Mouse (Mus musculus) MEL (cell line): ENCODE measurements around the gene Larp1b. TPM values are rescaled to one million over a fixed set of nuclear protein-coding genes. Genes with fewer than 3 reads are reported as not detected.

Source experiments
- DNase-seq: peaks from one replicate; pipeline ENCODE4 v3.0.0; 2011; ENCODE audit warnings: low read depth, low spot score
- H3K27ac ChIP-seq: 2 replicates; pipeline ENCODE4 v1.5.1; 2012; ENCODE audit warnings: low read depth, mild to moderate bottlenecking, control low read depth, low read length, moderate library complexity; ENCODE audit not compliant: control insufficient read depth
- H3K27me3 ChIP-seq, 2 experiments: fragments of 150-350 bp in 1 of 2; sonication (generic) in 1 of 2; 2 replicates each; pipeline ENCODE4 v1.6.1; 2012; ENCODE audit warnings: low read length in 2 of 2, mild to moderate bottlenecking in 2 of 2, improper control_type of control experiment in 1 of 2, moderate library complexity in 1 of 2; ENCODE audit not compliant: insufficient read depth in 2 of 2, control insufficient read depth in 1 of 2
- H3K36me3 ChIP-seq, 2 experiments: 2 replicates each; pipeline ENCODE4 v1.6.1; 2012 to 2014; ENCODE audit warnings: low read length in 2 of 2, improper control_type of control experiment in 1 of 2, inconsistent platforms in 1 of 2, mild to moderate bottlenecking in 1 of 2; ENCODE audit not compliant: insufficient read depth in 2 of 2, control insufficient read depth in 1 of 2
- H3K4me1 ChIP-seq, 2 experiments: fragments of 150-350 bp in 1 of 2; sonication (generic) in 1 of 2; 2 replicates each; pipeline ENCODE4 v1.6.1; 2012; ENCODE audit warnings: low read length in 2 of 2, improper control_type of control experiment in 1 of 2, mild to moderate bottlenecking in 1 of 2; ENCODE audit not compliant: insufficient read depth in 2 of 2, control insufficient read depth in 1 of 2
- H3K4me3 ChIP-seq, 2 experiments: fragments of 150-350 bp in 1 of 2; sonication (generic) in 1 of 2; 2 replicates each; pipeline ENCODE4 v1.5.1; 2012; ENCODE audit warnings: low read depth in 2 of 2, low read length in 2 of 2, mild to moderate bottlenecking in 2 of 2, moderate library complexity in 2 of 2, control low read depth in 1 of 2, improper control_type of control experiment in 1 of 2; ENCODE audit not compliant: control insufficient read depth in 1 of 2, insufficient read depth in 1 of 2
- H3K79me2 ChIP-seq: 2 replicates; pipeline ENCODE4 v1.6.1; 2012; ENCODE audit warnings: mild to moderate bottlenecking, low read length, moderate library complexity; ENCODE audit not compliant: control insufficient read depth, poor library complexity, insufficient read depth
- H3K9ac ChIP-seq: 2 replicates; pipeline ENCODE4 v1.6.1; 2012; ENCODE audit warnings: low read depth, mild to moderate bottlenecking, control low read depth, low read length, moderate library complexity; ENCODE audit not compliant: control insufficient read depth, poor library complexity, severe bottlenecking
- H3K9me3 ChIP-seq: fragments of 150-350 bp; sonication (generic); replicated peaks from 2 replicates; pipeline ENCODE4 v1.6.1; 2012; ENCODE audit warnings: mild to moderate bottlenecking, low read length, improper control_type of control experiment, moderate library complexity; ENCODE audit not compliant: insufficient read depth
- CHD1 ChIP-seq: IDR thresholded peaks from 2 replicates; pipeline ENCODE4 v1.6.1; 2012; ENCODE audit warnings: low read depth, mild to moderate bottlenecking, inconsistent platforms, low read length, improper control_type of control experiment
- CHD2 ChIP-seq: IDR thresholded peaks from 2 replicates; pipeline ENCODE4 v1.6.1; 2011; ENCODE audit warnings: low read length, improper control_type of control experiment
- CTCF ChIP-seq, 3 experiments: IDR thresholded peaks in 2 of 3; conservative IDR thresholded peaks in 1 of 3; 2 replicates each; pipeline ENCODE4 v1.5.1; 2011 to 2012; ENCODE audit warnings: low read length in 3 of 3, low read depth in 2 of 3, mild to moderate bottlenecking in 2 of 3, improper control_type of control experiment in 1 of 3, inconsistent platforms in 1 of 3, mixed read lengths in 1 of 3, moderate library complexity in 1 of 3; ENCODE audit not compliant: control insufficient read depth in 1 of 3, insufficient read depth in 1 of 3, poor library complexity in 1 of 3, severe bottlenecking in 1 of 3
- ELF1 ChIP-seq: IDR thresholded peaks from 2 replicates; pipeline ENCODE4 v1.6.1; 2014; ENCODE audit warnings: low read depth, mild to moderate bottlenecking, inconsistent platforms, low read length, improper control_type of control experiment, moderate library complexity
- ETS1 ChIP-seq: IDR thresholded peaks from 2 replicates; pipeline ENCODE4 v1.6.1; 2012; ENCODE audit warnings: low read depth, mild to moderate bottlenecking, inconsistent platforms, low read length, improper control_type of control experiment, moderate library complexity
- GABPA ChIP-seq: IDR thresholded peaks from 2 replicates; pipeline ENCODE4 v1.6.1; 2012; ENCODE audit warnings: low read depth, mild to moderate bottlenecking, inconsistent platforms, low read length, improper control_type of control experiment, moderate library complexity
- HCFC1 ChIP-seq: IDR thresholded peaks from 2 replicates; pipeline ENCODE4 v1.6.1; 2012; ENCODE audit warnings: low read depth, mild to moderate bottlenecking, inconsistent platforms, low read length, improper control_type of control experiment, moderate library complexity
- MAZ ChIP-seq: IDR thresholded peaks from 2 replicates; pipeline ENCODE4 v1.6.1; 2012; ENCODE audit warnings: low read depth, mild to moderate bottlenecking, inconsistent platforms, low read length, improper control_type of control experiment
- MEF2A ChIP-seq: IDR thresholded peaks from 2 replicates; pipeline ENCODE4 v1.6.1; 2014; ENCODE audit warnings: low read depth, mild to moderate bottlenecking, inconsistent platforms, low read length, improper control_type of control experiment; ENCODE audit not compliant: poor library complexity, insufficient replicate concordance, severe bottlenecking; ENCODE audit errors: extremely low read depth
- MYB ChIP-seq: IDR thresholded peaks from 2 replicates; pipeline ENCODE4 v1.6.1; 2011; ENCODE audit warnings: mild to moderate bottlenecking, low read depth, low read length, improper control_type of control experiment
- NELFE ChIP-seq: IDR thresholded peaks from 2 replicates; pipeline ENCODE4 v1.6.1; 2011; ENCODE audit warnings: low read depth, low read length, improper control_type of control experiment
- NRF1 ChIP-seq: IDR thresholded peaks from 2 replicates; pipeline ENCODE4 v1.6.1; 2014; ENCODE audit warnings: low read depth, mild to moderate bottlenecking, inconsistent platforms, low read length, improper control_type of control experiment, moderate library complexity; ENCODE audit not compliant: poor library complexity, insufficient read depth, severe bottlenecking
- POLR2AphosphoS5 ChIP-seq: IDR thresholded peaks from 2 replicates; pipeline ENCODE4 v1.6.1; 2012; ENCODE audit warnings: low read depth, borderline replicate concordance, mild to moderate bottlenecking, inconsistent platforms, low read length, moderate library complexity, mixed read lengths
- RAD21 ChIP-seq: IDR thresholded peaks from 2 replicates; pipeline ENCODE4 v1.6.1; 2011; ENCODE audit warnings: mild to moderate bottlenecking, low read depth, low read length, improper control_type of control experiment
- TAL1 ChIP-seq: IDR thresholded peaks from 2 replicates; pipeline ENCODE4 v1.6.1; 2012; ENCODE audit warnings: mild to moderate bottlenecking, inconsistent platforms, low read length, moderate library complexity, mixed read lengths
- UBTF ChIP-seq: IDR thresholded peaks from 2 replicates; pipeline ENCODE4 v1.6.1; 2012; ENCODE audit warnings: low read depth, mild to moderate bottlenecking, inconsistent platforms, low read length, improper control_type of control experiment, moderate library complexity, borderline replicate concordance; ENCODE audit not compliant: insufficient read depth
- USF1 ChIP-seq: IDR thresholded peaks from 2 replicates; pipeline ENCODE4 v1.6.1; 2014; ENCODE audit warnings: low read depth, mild to moderate bottlenecking, inconsistent platforms, low read length, improper control_type of control experiment, moderate library complexity
- ZKSCAN1 ChIP-seq: IDR thresholded peaks from 2 replicates; pipeline ENCODE4 v1.6.1; 2012; ENCODE audit warnings: low read depth, mild to moderate bottlenecking, inconsistent platforms, low read length, improper control_type of control experiment, moderate library complexity
- ZMIZ1 ChIP-seq: IDR thresholded peaks from 2 replicates; pipeline ENCODE4 v1.6.1; 2012; ENCODE audit warnings: low read depth, mild to moderate bottlenecking, inconsistent platforms, low read length, improper control_type of control experiment, moderate library complexity
- polyA plus RNA-seq, 2 experiments: library from polyadenylated mRNA; stranded (reverse) in 1 of 2; unstranded in 1 of 2; fragments of >175 nt in 1 of 2; fragments of >200 nt in 1 of 2; gene quantifications; 2 replicates each; pipeline versions ENCODE4 v1.2.1 to v1.2.4; 2012; ENCODE audit warnings: low replicate concordance in 2 of 2, low read depth in 1 of 2; ENCODE audit not compliant: insufficient read length in 2 of 2, insufficient read depth in 1 of 2, missing spikeins in 1 of 2
- total RNA-seq: library from RNA; depleted of rRNA; stranded (reverse); fragments of 300-350 nt; gene quantifications from 2 replicates; pipeline ENCODE4 v1.2.3, GENCODE M21; 2012

Gene Larp1b
- total and polyA plus RNA-seq, 3 experiments = 30.4 to 33.3 TPM; not detected in 1

- Histone ChIP-seq H3K4me1 (peaks cover 13 to 14% of the 10 kb centered on the region in 2 experiments), H3K4me3 (no peak overlapping the region), H3K27ac (no peak overlapping the region), H3K9ac (no peak overlapping the region), H3K79me2 (peaks cover 20% of the 10 kb centered on the region), H3K36me3 (peaks cover 0 to 13% of the 10 kb centered on the region in 2 experiments; a peak in 2 of 4 replicates), H3K27me3 (no peaks in the 10 kb centered on the region), H3K9me3 (no peaks in the 10 kb centered on the region; the same call in 1 of the 2 replicates)
- TF ChIP-seq NELFE (no peak), ELF1 (no peak), CHD1 (no peak), CHD2 (no peak), USF1 (no peak)
- DNase-seq = no peak
Observed at GRCm38 (mm10) chr3:40958831-40959230, 9.2 kb downstream of the Larp1b start.

GRCm38 (mm10) chr3:40980758-40981157, 31.1 kb downstream of the Larp1b start:
- no peak for TF ChIP-seq CHD1
- no peak for TF ChIP-seq ZMIZ1
- TF ChIP-seq HCFC1 = no peak
- TF ChIP-seq RAD21 = no peak
- no peak for TF ChIP-seq GABPA
- TF ChIP-seq ZKSCAN1 = no peak
- no peak for TF ChIP-seq MEF2A
- no peak for TF ChIP-seq CTCF (IDR thresholded peaks at IDR 0.05 in 2 of 3, conservative IDR thresholded peaks at IDR 0.05 in 1 of 3; ENCODE audit: control insufficient read depth in 1 of 3, insufficient read depth in 1 of 3, low read depth in 2 of 3, low read length in 3 of 3, poor library complexity in 1 of 3, severe bottlenecking in 1 of 3)
- TF ChIP-seq MAZ = no peak
- no peak for TF ChIP-seq NRF1
- no peak for TF ChIP-seq MYB
- no peak for TF ChIP-seq CHD2
- no peak for TF ChIP-seq TAL1
- TF ChIP-seq ETS1 = no peak
- TF ChIP-seq UBTF = no peak
- TF ChIP-seq POLR2AphosphoS5 = no peak
- DNase-seq = no peak
- Histone ChIP-seq H3K79me2 (no peaks in the 10 kb centered on the region), H3K36me3 (peaks cover 0 to 5% of the 10 kb centered on the region in 2 experiments; a peak in 2 of 4 replicates), H3K4me3 (no peak overlapping the region), H3K27me3 (no peaks in the 10 kb centered on the region), H3K27ac (no peak overlapping the region), H3K9me3 (no peaks in the 10 kb centered on the region), H3K9ac (no peak overlapping the region), H3K4me1 (peaks cover 1 to 3% of the 10 kb centered on the region in 2 experiments; a peak in 2 of 4 replicates)
